Mouse (Mus musculus) adrenal gland, adult 8-10 months (tissue): ENCODE measurements at regions not wholly inside any gene's neighbourhood (a gene's known extent, or its start where the extent isn't known, plus 50 kb on each side); places are given as distances from the start of the nearest gene placed in this dataset.
"Not testable (repeated sequence)": the region's sequence is repeated elsewhere in the genome, so short reads cannot be mapped to it uniquely, and the experiment has no call there.

Experiments
- DNase-seq: peaks from one replicate; pipeline ENCODE4 v3.0.0; 2022

DNA sequence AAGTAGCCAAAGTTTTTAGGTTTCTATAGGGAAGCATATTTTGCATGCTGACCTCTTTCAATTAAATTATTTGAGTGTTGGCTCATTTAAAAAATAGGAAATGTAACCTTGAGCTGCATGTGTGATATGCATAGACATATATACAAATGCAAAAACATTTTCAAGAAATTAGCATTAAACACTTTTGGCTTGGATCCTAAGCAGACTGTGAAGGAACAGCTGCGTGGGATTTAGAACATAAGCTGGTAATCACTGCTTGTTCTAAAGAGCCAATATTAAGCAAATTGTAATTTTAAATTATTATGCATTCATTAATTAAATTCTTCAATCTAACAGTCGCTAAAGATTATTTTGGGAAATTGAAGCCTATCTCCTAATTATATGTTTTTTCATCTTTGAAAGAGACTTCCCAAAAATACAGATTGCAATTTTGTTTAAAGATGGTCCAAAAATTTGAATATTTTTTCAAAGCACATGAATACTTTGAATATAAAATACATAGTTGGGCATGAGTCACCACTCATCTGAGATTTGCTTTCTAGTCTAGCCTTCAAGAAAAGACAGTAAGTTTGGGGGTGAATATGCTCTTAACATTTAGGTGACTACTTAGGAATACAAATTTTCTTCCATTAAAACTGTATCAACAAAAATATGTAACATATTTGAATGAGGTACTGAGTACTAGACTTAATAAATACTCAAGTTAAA, 163.3 kb upstream of the Hsf2 start:
- no peak for DNase-seq

DNA sequence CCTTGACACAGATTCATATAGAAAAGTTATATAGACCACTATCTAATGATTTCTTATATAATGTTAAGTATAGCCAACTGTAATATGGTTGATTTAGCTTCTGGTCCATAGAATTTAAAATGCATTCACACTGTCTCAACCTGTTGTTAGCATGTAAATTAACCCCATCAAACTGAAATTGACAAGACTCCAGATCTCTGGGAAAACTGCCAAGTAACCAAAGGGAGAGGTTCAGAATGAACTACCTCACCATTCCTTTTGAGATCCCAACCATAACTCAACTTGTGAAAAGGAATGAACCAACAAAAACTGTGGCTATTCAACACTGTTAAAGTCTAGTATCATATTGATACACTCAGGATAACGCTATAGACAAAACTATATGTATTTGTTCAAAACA, 162.0 kb upstream of the Hsf2 start:
- no peak for DNase-seq

DNA sequence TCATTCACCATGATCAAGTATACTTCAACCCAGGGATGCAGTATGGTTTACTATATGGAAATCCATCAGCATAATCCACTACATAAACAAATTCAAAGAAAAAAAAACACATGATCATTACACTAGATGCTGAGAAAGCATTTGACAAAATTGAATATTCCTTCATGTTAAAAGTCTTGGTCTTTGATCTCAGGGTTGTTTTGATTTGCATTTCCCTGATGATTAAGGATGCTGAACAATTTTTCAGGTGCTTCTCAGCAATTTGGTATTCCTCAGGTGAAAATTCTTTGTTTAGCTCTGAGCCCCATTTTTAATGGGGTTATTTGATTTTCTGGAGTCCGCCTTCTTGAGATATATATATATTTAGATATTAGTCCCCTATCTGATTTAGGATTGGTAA, 123.4 kb upstream of the Hsf2 start:
- DNase-seq = not testable (repeated sequence)
